Mouse (Mus musculus): ENCODE measurements at regions not wholly inside any gene's neighbourhood (a gene's known extent, or its start where the extent isn't known, plus 50 kb on each side); places are given as distances from the start of the nearest gene placed in this dataset.

DNA sequence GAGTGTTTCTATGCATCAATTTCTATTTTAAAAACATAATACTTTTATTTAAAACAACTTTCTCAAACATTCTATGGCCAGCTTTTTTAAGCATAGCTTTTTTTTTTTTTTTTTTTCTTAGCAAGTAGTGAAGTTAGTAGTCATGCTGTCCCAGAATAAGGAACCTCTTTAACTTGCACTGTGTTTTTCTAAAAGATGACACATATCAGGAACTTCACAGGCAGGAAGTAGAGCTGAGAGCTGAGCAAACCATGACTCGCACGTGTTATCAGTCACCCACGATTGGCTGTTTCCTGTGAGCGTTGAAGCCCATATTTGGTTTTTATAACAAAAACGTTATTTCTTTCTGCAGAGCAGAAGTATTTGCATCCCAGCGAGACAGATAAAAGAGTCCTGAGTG is 287.9 kb upstream of the Ube2e3 start (continued):
- TF ChIP-seq ZKSCAN1 (IDR thresholded peaks at IDR 0.05; ENCODE audit: borderline replicate concordance, low read depth, low read length) (no peak), JUND (conservative IDR thresholded peaks at IDR 0.05; ENCODE audit: low read depth, low read length) (peak; percentile 64; the same call in 1 of the 2 replicates)

DNA sequence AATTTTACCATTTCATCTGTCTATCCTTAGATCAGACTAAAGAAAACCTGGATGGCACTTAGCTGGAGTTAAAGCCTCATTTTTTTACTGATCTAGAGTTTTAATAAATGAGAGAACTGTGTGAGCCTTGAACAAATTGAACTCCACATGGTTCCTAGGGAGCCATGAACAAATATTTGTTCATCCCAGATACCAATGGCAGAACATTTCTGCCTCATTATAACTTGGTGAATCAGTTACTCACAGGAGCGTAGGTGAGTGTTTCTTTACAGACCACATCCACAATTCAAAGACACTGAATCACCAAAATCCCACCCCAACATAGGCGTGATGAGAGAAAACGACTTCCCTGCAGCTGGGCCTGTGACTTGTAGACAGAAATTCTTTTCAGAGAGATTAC is 295.4 kb upstream of the Ube2e3 start:
- in situ Hi-C loops (cut with MboI; ENCODE audit: low pct_ligation_motif_present, low pct_unique_long_range_greater_than_20kb, low sequenced_read_pairs), result no loop called here

DNA sequence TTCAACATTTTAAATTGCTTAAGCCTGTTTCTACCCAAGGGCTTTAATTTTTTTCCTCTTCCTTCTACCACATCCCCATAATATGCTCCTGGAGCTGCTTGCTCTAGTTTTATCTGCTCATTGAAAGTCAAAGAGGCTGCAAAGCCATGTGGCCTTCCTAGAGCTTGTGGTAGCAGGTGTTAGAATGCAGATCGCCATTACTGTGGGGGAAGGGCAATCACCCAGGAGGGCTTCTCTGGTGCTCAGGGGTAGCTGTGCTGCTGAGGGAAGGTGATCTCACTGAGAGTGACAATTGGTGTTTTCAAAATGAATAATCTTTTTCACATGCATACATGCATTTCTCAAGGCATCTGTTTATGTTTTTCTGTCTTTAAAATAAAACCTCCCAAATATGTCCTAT is 309.8 kb upstream of the Ube2e3 start:
- dilution Hi-C loops (cut with MboI; ENCODE audit: extremely low pct_ligation_motif_present, extremely low pct_unique_long_range_greater_than_20kb, low sequenced_read_pairs), result no loop called here

More for the DNA sequence above, 295.4 kb upstream of the Ube2e3 start:
- no peak for TF ChIP-seq POLR2AphosphoS2 (IDR thresholded peaks at IDR 0.05; ENCODE audit: low read depth, low read length)
- no peak for TF ChIP-seq JUND (conservative IDR thresholded peaks at IDR 0.05; ENCODE audit: low read depth, low read length)
- TF ChIP-seq NRF1 (IDR thresholded peaks at IDR 0.05; ENCODE audit: low read depth, low read length), result no peak
- no peak for TF ChIP-seq MAX (IDR thresholded peaks at IDR 0.05; ENCODE audit: low read length)
- no peak for TF ChIP-seq CHD2 (IDR thresholded peaks at IDR 0.05; ENCODE audit: low read length)
- TF ChIP-seq MAZ (IDR thresholded peaks at IDR 0.05; ENCODE audit: low read depth, low read length), result no peak
- no peak for DNase-seq (ENCODE audit: extremely low read depth)
- no peak overlapping the region for H3K9ac ChIP-seq (ENCODE audit: insufficient read depth, low read depth)
- H3K27me3 ChIP-seq (replicated peaks), result no peaks in the 10 kb centered on the region
- dilution Hi-C loops (cut with MboI; ENCODE audit: extremely low pct_ligation_motif_present, extremely low pct_unique_long_range_greater_than_20kb, low sequenced_read_pairs), result no loop called here
- no peaks in the 10 kb centered on the region for H3K4me1 ChIP-seq (ENCODE audit: control insufficient read depth in 1 of 2, insufficient read depth in 2 of 2)
- H3K79me2 ChIP-seq (replicated peaks; ENCODE audit: control insufficient read depth, extremely low read depth, insufficient read depth, poor library complexity, severe bottlenecking), result no peaks in the 10 kb centered on the region
- H3K36me3 ChIP-seq (replicated peaks in 1 of 2; ENCODE audit: control insufficient read depth in 1 of 2, insufficient read depth in 1 of 2, low read length in 1 of 2), result no peaks in the 10 kb centered on the region
- no peak overlapping the region for H3K4me2 ChIP-seq (ENCODE audit: insufficient read depth, low read depth, poor library complexity, severe bottlenecking)
- H3K27ac ChIP-seq (ENCODE audit: insufficient read depth, low read depth), result no peak overlapping the region
- H3K9me3 ChIP-seq (replicated peaks; ENCODE audit: low read length), result no peaks in the 10 kb centered on the region
- H3K4me3 ChIP-seq (replicated peaks in 1 of 3; ENCODE audit: low read depth in 2 of 3, low read length in 2 of 3, poor library complexity in 1 of 3), result no peak overlapping the region

DNA sequence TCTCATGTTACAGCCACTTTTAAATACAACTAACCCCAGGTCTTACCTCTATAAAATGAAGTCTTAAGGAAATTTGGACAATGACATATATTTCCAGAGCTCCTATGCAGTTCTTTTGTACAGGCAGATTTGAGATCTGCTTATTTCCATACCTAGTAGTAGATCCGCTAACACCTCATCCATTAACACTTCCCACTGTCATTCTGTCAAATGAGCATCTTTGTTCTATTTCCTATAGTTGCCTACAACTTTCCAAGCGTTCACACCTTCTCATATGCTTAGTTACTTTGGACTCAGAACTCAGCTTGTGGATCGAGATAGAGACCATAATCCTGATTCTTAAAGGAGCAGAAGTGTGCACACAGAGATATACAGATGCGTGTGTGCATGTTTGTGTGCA is 316.8 kb upstream of the Ube2e3 start:
- dilution Hi-C loops (cut with MboI; ENCODE audit: extremely low pct_ligation_motif_present, extremely low pct_unique_long_range_greater_than_20kb, low sequenced_read_pairs), result no loop called here
- in situ Hi-C loops (cut with MboI; ENCODE audit: low pct_ligation_motif_present, low pct_unique_long_range_greater_than_20kb, low sequenced_read_pairs), result no loop called here

More for the DNA sequence above, 309.8 kb upstream of the Ube2e3 start:
- H3K9ac ChIP-seq (ENCODE audit: insufficient read depth, low read depth), result no peak overlapping the region
- peak; percentile 17 for DNase-seq (ENCODE audit: extremely low read depth)
- no peaks in the 10 kb centered on the region for H3K9me3 ChIP-seq (replicated peaks; ENCODE audit: low read length)
- H3K36me3 ChIP-seq (replicated peaks in 1 of 2; ENCODE audit: control insufficient read depth in 1 of 2, insufficient read depth in 1 of 2, low read length in 1 of 2), result no peaks in the 10 kb centered on the region
- no peak overlapping the region for H3K4me2 ChIP-seq (ENCODE audit: insufficient read depth, low read depth, poor library complexity, severe bottlenecking)
- no peak overlapping the region for H3K4me3 ChIP-seq (replicated peaks in 1 of 3; ENCODE audit: low read depth in 2 of 3, low read length in 2 of 3, poor library complexity in 1 of 3)
- H3K79me2 ChIP-seq (replicated peaks; ENCODE audit: control insufficient read depth, extremely low read depth, insufficient read depth, poor library complexity, severe bottlenecking), result no peaks in the 10 kb centered on the region
- H3K27ac ChIP-seq (ENCODE audit: insufficient read depth, low read depth), result no peak overlapping the region
- peaks cover 0 to 5% of the 10 kb centered on the region in 2 experiments; a peak in 2 of 4 replicates for H3K4me1 ChIP-seq (ENCODE audit: control insufficient read depth in 1 of 2, insufficient read depth in 2 of 2)
- no peaks in the 10 kb centered on the region for H3K27me3 ChIP-seq (replicated peaks)
- 0 out of 2 replicates have a peak, but pooled peaks have one; percentile 14 for TF ChIP-seq CHD2 (IDR thresholded peaks at IDR 0.05; ENCODE audit: low read length)
- no peak for TF ChIP-seq POLR2A (IDR thresholded peaks at IDR 0.05; ENCODE audit: low read depth, low read length)
- TF ChIP-seq BHLHE40 (IDR thresholded peaks at IDR 0.05; ENCODE audit: low read depth, low read length), result 0 out of 2 replicates have a peak, but pooled peaks have one; percentile 18
- TF ChIP-seq TBP (conservative IDR thresholded peaks at IDR 0.05; ENCODE audit: low read depth, low read length), result no peak
- TF ChIP-seq POLR2AphosphoS2 (IDR thresholded peaks at IDR 0.05; ENCODE audit: low read depth, low read length), result no peak
- TF ChIP-seq ETS1 (conservative IDR thresholded peaks at IDR 0.05; ENCODE audit: low read depth, low read length), result 0 out of 2 replicates have a peak, but pooled peaks have one; percentile 7
- no peak for TF ChIP-seq SIN3A (IDR thresholded peaks at IDR 0.05; ENCODE audit: low read length)
- in situ Hi-C loops (cut with MboI; ENCODE audit: low pct_ligation_motif_present, low pct_unique_long_range_greater_than_20kb, low sequenced_read_pairs), result no loop called here

More for the DNA sequence above, 316.8 kb upstream of the Ube2e3 start:
- H3K9me3 ChIP-seq (replicated peaks; ENCODE audit: low read length), result no peaks in the 10 kb centered on the region
- no peaks in the 10 kb centered on the region for H3K79me2 ChIP-seq (replicated peaks; ENCODE audit: control insufficient read depth, extremely low read depth, insufficient read depth, poor library complexity, severe bottlenecking)
- DNase-seq (ENCODE audit: extremely low read depth), result no peak
- peaks cover 3 to 16% of the 10 kb centered on the region in 2 experiments; a peak in 2 of 4 replicates for H3K4me1 ChIP-seq (ENCODE audit: control insufficient read depth in 1 of 2, insufficient read depth in 2 of 2)
- H3K4me2 ChIP-seq (ENCODE audit: insufficient read depth, low read depth, poor library complexity, severe bottlenecking), result no peak overlapping the region
- H3K9ac ChIP-seq (ENCODE audit: insufficient read depth, low read depth), result no peak overlapping the region
- no peak overlapping the region for H3K4me3 ChIP-seq (replicated peaks in 1 of 3; ENCODE audit: low read depth in 2 of 3, low read length in 2 of 3, poor library complexity in 1 of 3)
- TF ChIP-seq NELFE (IDR thresholded peaks at IDR 0.05; ENCODE audit: low read depth, low read length) (no peak), MAZ (IDR thresholded peaks at IDR 0.05; ENCODE audit: low read depth, low read length) (no peak), IRF4 (IDR thresholded peaks at IDR 0.05; ENCODE audit: low read depth, low read length) (no peak), BHLHE40 (IDR thresholded peaks at IDR 0.05; ENCODE audit: low read depth, low read length) (peak; percentile 40; the same call in 1 of the 2 replicates)
- no peaks in the 10 kb centered on the region for H3K36me3 ChIP-seq (replicated peaks in 1 of 2; ENCODE audit: control insufficient read depth in 1 of 2, insufficient read depth in 1 of 2, low read length in 1 of 2)
- no peak overlapping the region for H3K27ac ChIP-seq (ENCODE audit: insufficient read depth, low read depth)
- no peaks in the 10 kb centered on the region for H3K27me3 ChIP-seq (replicated peaks)
